Mouse (Mus musculus) spleen, adult 18-20 months (tissue): ENCODE data around the gene Slc22a20.
A peak's percentile ranks its signal among the peaks of the same experiment; 100 is the strongest.

Experiments used
- DNase-seq, 2 experiments: peaks; one replicate each; pipeline ENCODE4 v3.0.0; 2022; ENCODE audit warnings: mixed read lengths in 2 of 2

The Slc22a20 gene

GRCm38 (mm10) chr19:5988815-5989452, 3.0 kb upstream of the Slc22a20 start:
- DNase-seq: peak; percentile 60 to 74

- peak in 1 of 2 experiments; percentile 19 for DNase-seq
These were observed 2.3 kb upstream of the Slc22a20 start for GRCm38 (mm10) chr19:5988027-5988814.

GRCm38 (mm10) chr19:5980477-5980876, 5.5 kb downstream of the Slc22a20 start:
- DNase-seq: no peak

- no peak for DNase-seq
These were observed 8.2 kb downstream of the Slc22a20 start for GRCm38 (mm10) chr19:5977717-5978116.

GRCm38 (mm10) chr19:5975676-5976075, 10.3 kb downstream of the Slc22a20 start:
- no peak for DNase-seq

GRCm38 (mm10) chr19:5975112-5975511, 10.8 kb downstream of the Slc22a20 start:
- no peak for DNase-seq

GRCm38 (mm10) chr19:5967664-5968063, 18.3 kb downstream of the Slc22a20 start:
- DNase-seq: no peak

- no peak for DNase-seq
These were observed 19.2 kb downstream of the Slc22a20 start for GRCm38 (mm10) chr19:5966786-5967185.

GRCm38 (mm10) chr19:5965910-5966309, 20.0 kb downstream of the Slc22a20 start:
- no peak for DNase-seq

- DNase-seq: peak; percentile 52 to 75
These were observed 20.7 kb downstream of the Slc22a20 start for GRCm38 (mm10) chr19:5965280-5965679.

GRCm38 (mm10) chr19:5964804-5965203, 21.1 kb downstream of the Slc22a20 start:
- no peak for DNase-seq

- peak; percentile 80 to 89 for DNase-seq
These were observed 21.9 kb downstream of the Slc22a20 start, which contains the start of gene Pola2 for GRCm38 (mm10) chr19:5963883-5964562. Gene Pola2 (minus strand): TSS chr19:5964202.

- DNase-seq: no peak
These were observed 23.3 kb downstream of the Slc22a20 start for GRCm38 (mm10) chr19:5962651-5963050.

- DNase-seq: no peak
These were observed 28.6 kb downstream of the Slc22a20 start for GRCm38 (mm10) chr19:5957371-5957770.

GRCm38 (mm10) chr19:5956685-5957084, 29.3 kb downstream of the Slc22a20 start:
- DNase-seq: peak; percentile 30 to 75

GRCm38 (mm10) chr19:5955704-5956670, 30.0 kb downstream of the Slc22a20 start:
- no peak for DNase-seq

- no peak for DNase-seq
These were observed 31.0 kb downstream of the Slc22a20 start for GRCm38 (mm10) chr19:5954936-5955335.

GRCm38 (mm10) chr19:5954031-5954710, 31.8 kb downstream of the Slc22a20 start:
- DNase-seq: no peak

GRCm38 (mm10) chr19:5953201-5953770, 32.7 kb downstream of the Slc22a20 start:
- DNase-seq: no peak

- DNase-seq: no peak
These were observed 33.8 kb downstream of the Slc22a20 start for GRCm38 (mm10) chr19:5952071-5952691.

GRCm38 (mm10) chr19:5951631-5952030, 34.3 kb downstream of the Slc22a20 start:
- DNase-seq: no peak
